Comparison of ENCODE assay signal across 23 mouse cellular contexts in the genomic region with DNA sequence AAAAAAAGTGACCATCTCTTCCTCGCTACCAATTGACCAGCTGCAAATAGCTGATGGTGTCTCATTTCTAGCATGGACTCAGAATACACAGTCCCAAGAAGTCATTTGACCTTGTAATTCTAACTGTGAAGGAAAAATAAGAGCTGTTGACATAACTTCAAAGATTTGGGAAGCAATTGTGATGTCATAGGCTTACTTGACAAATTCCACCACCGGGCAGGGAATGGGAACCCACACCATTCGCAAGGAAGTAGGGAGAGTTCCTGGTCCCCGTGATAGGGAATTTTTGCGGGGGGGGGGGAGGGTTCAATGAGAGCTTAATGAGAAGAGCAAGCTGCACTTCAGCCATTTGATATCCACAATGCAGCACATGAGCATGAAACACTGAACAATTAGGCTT. TPM values are rescaled to one million over a fixed set of nuclear protein-coding genes. Genes with fewer than 3 reads are reported as not detected.
"Had no signal": no experiment of that assay in that cellular context is flagged by ENCODE, and none has a peak within 500 bp of the region (broad histone marks: within the 10 kb centered on the region; RNA-seq: fewer than 3 reads in every experiment).

No protein-coding gene starts in this region.

- H3K4me1 ChIP-seq: intestine, embryonic 15.5 days; liver, embryonic 12.5 days; liver, embryonic 15.5 days; midbrain, embryonic 12.5 days; midbrain, embryonic 15.5 days; neural tube, embryonic 12.5 days; neural tube, embryonic 15.5 days; stomach, embryonic 15.5 days had no signal

- H3K36me3 ChIP-seq: intestine, embryonic 15.5 days; kidney, embryonic 15.5 days; limb, embryonic 10.5 days; limb, embryonic 13.5 days; liver, embryonic 12.5 days; liver, embryonic 15.5 days; midbrain, embryonic 12.5 days; midbrain, embryonic 15.5 days; neural tube, embryonic 12.5 days; neural tube, embryonic 15.5 days; stomach, embryonic 15.5 days had no signal

- H3K27ac ChIP-seq: intestine, embryonic 15.5 days; kidney, embryonic 15.5 days; layer of hippocampus, adult 2 months; limb, embryonic 10.5 days; limb, embryonic 13.5 days; liver, embryonic 12.5 days; liver, embryonic 15.5 days; macrophage; midbrain, embryonic 12.5 days; midbrain, embryonic 15.5 days; neural tube, embryonic 12.5 days; neural tube, embryonic 15.5 days; stomach, embryonic 15.5 days had no signal

- DNase-seq: kidney, adult 11 months; kidney, adult 8-10 months; kidney, postnatal 14 days; layer of hippocampus, adult 9-11 months; liver; right cerebral cortex, adult 18-20 months; right cerebral cortex, postnatal 14 days; right cerebral cortex, postnatal 4 days; spleen, adult 18-20 months; thymus, postnatal 25 days had no signal

- ATAC-seq: intestine, embryonic 15.5 days; liver, embryonic 12.5 days; midbrain, embryonic 15.5 days had no signal

- H3K4me2 ChIP-seq: intestine, embryonic 15.5 days; kidney, embryonic 15.5 days; limb, embryonic 13.5 days; liver, embryonic 12.5 days; liver, embryonic 15.5 days; midbrain, embryonic 12.5 days; midbrain, embryonic 15.5 days; neural tube, embryonic 12.5 days; neural tube, embryonic 15.5 days; stomach, embryonic 15.5 days had no signal

- H3K9ac ChIP-seq: intestine, embryonic 15.5 days; kidney, embryonic 15.5 days; limb, embryonic 13.5 days; liver, embryonic 12.5 days; liver, embryonic 15.5 days; midbrain, embryonic 12.5 days; midbrain, embryonic 15.5 days; neural tube, embryonic 12.5 days; neural tube, embryonic 15.5 days; stomach, embryonic 15.5 days had no signal

- H3K4me3 ChIP-seq: intestine, embryonic 15.5 days; kidney, embryonic 15.5 days; layer of hippocampus, adult 2 months; limb, embryonic 10.5 days; limb, embryonic 13.5 days; liver, embryonic 12.5 days; liver, embryonic 15.5 days; midbrain, embryonic 12.5 days; midbrain, embryonic 15.5 days; neural tube, embryonic 12.5 days; neural tube, embryonic 15.5 days; stomach, embryonic 15.5 days had no signal

- H3K27me3 ChIP-seq: intestine, embryonic 15.5 days; kidney, embryonic 15.5 days; limb, embryonic 13.5 days; liver, embryonic 12.5 days; liver, embryonic 15.5 days; midbrain, embryonic 12.5 days; midbrain, embryonic 15.5 days; neural tube, embryonic 12.5 days; neural tube, embryonic 15.5 days; stomach, embryonic 15.5 days had no signal

- H3K9me3 ChIP-seq: intestine, embryonic 15.5 days; kidney, embryonic 15.5 days; limb, embryonic 10.5 days; limb, embryonic 13.5 days; liver, embryonic 12.5 days; liver, embryonic 15.5 days; midbrain, embryonic 12.5 days; midbrain, embryonic 15.5 days; neural tube, embryonic 12.5 days; neural tube, embryonic 15.5 days; stomach, embryonic 15.5 days had no signal

RNA-seq across cellular contexts. Expression of gene Tmem100, which starts 43.1 kb away (rescaled TPM):
- polyA plus RNA-seq: macrophage had no signal
